Mouse (Mus musculus) kidney, adult 8-10 months (tissue): ENCODE data around the gene Rbm42.

Source experiments
- DNase-seq, 2 experiments: peaks; one replicate each; pipeline ENCODE4 v3.0.0; 2022

Rbm42 gene

GRCm38 (mm10) chr7:30615049-30615760 lies 34.9 kb downstream of the Rbm42 start:
- no peak for DNase-seq

GRCm38 (mm10) chr7:30614454-30614853 lies 35.7 kb downstream of the Rbm42 start:
- no peak for DNase-seq

GRCm38 (mm10) chr7:30613529-30614112 lies 36.5 kb downstream of the Rbm42 start:
- peak; percentile 54 to 77 for DNase-seq

- no peak for DNase-seq
Measured at GRCm38 (mm10) chr7:30612654-30613402, 37.3 kb downstream of the Rbm42 start, which contains the start of gene Upk1a. TSS of gene Upk1a (minus strand) at chr7:30612847.

GRCm38 (mm10) chr7:30610043-30610442 lies 40.1 kb downstream of the Rbm42 start:
- DNase-seq = no peak

- DNase-seq = no peak
Measured at GRCm38 (mm10) chr7:30608476-30608875, 41.6 kb downstream of the Rbm42 start.

GRCm38 (mm10) chr7:30607706-30608309 lies 42.3 kb downstream of the Rbm42 start:
- peak in 1 of 2 experiments; percentile 62 for DNase-seq

GRCm38 (mm10) chr7:30604944-30605343 lies 45.2 kb downstream of the Rbm42 start:
- DNase-seq = no peak

- DNase-seq = no peak
Measured at GRCm38 (mm10) chr7:30604424-30604823, 45.7 kb downstream of the Rbm42 start.

- peak; percentile 58 to 84 for DNase-seq
Measured at GRCm38 (mm10) chr7:30602583-30602982, 47.5 kb downstream of the Rbm42 start.

- DNase-seq = peak; percentile 53 to 66
Measured at GRCm38 (mm10) chr7:30600651-30601050, 49.5 kb downstream of the Rbm42 start.

GRCm38 (mm10) chr7:30599933-30600353 lies 50.2 kb downstream of the Rbm42 start:
- peak; percentile 97 for DNase-seq

GRCm38 (mm10) chr7:30598786-30599185 lies 51.3 kb downstream of the Rbm42 start, which contains the start of gene Zbtb32:
TSS of gene Zbtb32 (minus strand) at chr7:30598909.
- DNase-seq = no peak

- no peak for DNase-seq
Measured at GRCm38 (mm10) chr7:30596811-30597210, 53.3 kb downstream of the Rbm42 start.

GRCm38 (mm10) chr7:30596093-30596492 lies 54.0 kb downstream of the Rbm42 start:
- no peak for DNase-seq

GRCm38 (mm10) chr7:30594510-30595024 lies 55.5 kb downstream of the Rbm42 start:
- no peak for DNase-seq

GRCm38 (mm10) chr7:30593579-30594509 lies 56.3 kb downstream of the Rbm42 start:
- DNase-seq = no peak

- no peak for DNase-seq
Measured at GRCm38 (mm10) chr7:30592772-30593423, 57.2 kb downstream of the Rbm42 start.

- DNase-seq = no peak
Measured at GRCm38 (mm10) chr7:30591605-30591951, 58.5 kb downstream of the Rbm42 start.
